Comparison of ENCODE assay signal across 23 mouse cellular contexts in the genomic region with DNA sequence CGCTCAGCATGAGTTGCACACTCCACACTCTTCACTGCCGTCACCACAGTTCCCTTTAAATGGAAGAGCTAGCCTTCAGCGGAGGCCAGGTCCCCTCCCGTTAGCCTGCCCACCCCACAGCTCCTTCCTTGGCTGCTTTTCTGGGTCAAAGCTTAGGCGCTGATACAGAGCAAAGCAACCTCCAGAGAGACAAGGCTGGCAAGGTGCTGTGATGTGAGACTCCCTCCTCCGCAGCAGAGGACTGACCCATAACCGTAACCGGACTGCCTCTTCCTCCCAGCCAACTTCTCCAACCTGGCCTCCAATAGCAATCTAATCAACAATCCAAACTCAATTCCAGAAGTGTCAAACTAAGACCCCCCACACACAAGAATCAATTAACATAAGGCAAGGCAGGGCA.
DNase-seq lines count a peak whose midpoint lies in the region; ATAC-seq lines count a peak whose summit lies in the region.
"Had no signal": no experiment of that assay in that cellular context is flagged by ENCODE, and none has a peak within 500 bp of the region (broad histone marks: within the 10 kb centered on the region; RNA-seq: fewer than 3 reads in every experiment).

No protein-coding gene starts in this region.

- H3K4me2 ChIP-seq in forebrain, embryonic 12.5 days = no peak overlapping the region
- H3K4me2 ChIP-seq in forebrain, embryonic 14.5 days (ENCODE audit: low read length) = no peak overlapping the region
- H3K4me2 ChIP-seq: embryonic facial prominence, embryonic 15.5 days; intestine, embryonic 15.5 days; limb, embryonic 15.5 days; midbrain, embryonic 11.5 days had no signal

- H3K4me1 ChIP-seq in forebrain, embryonic 12.5 days = peaks cover 30% of the 10 kb centered on the region
- H3K4me1 ChIP-seq in forebrain, embryonic 14.5 days (ENCODE audit: control insufficient read depth, insufficient read depth, low read length) = peaks cover 12% of the 10 kb centered on the region; the same call in 1 of the 2 replicates
- H3K4me1 ChIP-seq in embryonic facial prominence, embryonic 10.5 days = peaks cover 46% of the 10 kb centered on the region
- peaks cover 38% of the 10 kb centered on the region for H3K4me1 ChIP-seq in limb, embryonic 10.5 days
- H3K4me1 ChIP-seq: intestine, embryonic 15.5 days had no signal

- ATAC-seq in forebrain, embryonic 12.5 days (ENCODE audit: low FRiP score) = no peak
- ATAC-seq in forebrain, embryonic 14.5 days = no peak
- ATAC-seq: hindbrain, postnatal 0 days; midbrain, embryonic 16.5 days had no signal

- H3K9ac ChIP-seq in forebrain, embryonic 12.5 days = no peak overlapping the region
- H3K9ac ChIP-seq in forebrain, embryonic 14.5 days (ENCODE audit: low read length) = no peak overlapping the region
- H3K9ac ChIP-seq: embryonic facial prominence, embryonic 15.5 days; intestine, embryonic 15.5 days; limb, embryonic 15.5 days had no signal

- 0 out of 2 replicates have a peak overlapping the region, but pooled peaks have one; percentile 36 for H3K27ac ChIP-seq in forebrain, embryonic 12.5 days
- H3K27ac ChIP-seq in forebrain, embryonic 14.5 days (ENCODE audit: low read depth, low read length) = no peak overlapping the region
- peak overlapping the region; percentile 27 for H3K27ac ChIP-seq in embryonic facial prominence, embryonic 10.5 days (replicated peaks)
- H3K27ac ChIP-seq in limb, embryonic 10.5 days = peak overlapping the region; percentile 47; the same call in 1 of the 2 replicates
- H3K27ac ChIP-seq: embryonic facial prominence, embryonic 15.5 days; hindbrain, postnatal 0 days had no signal

- no peak for DNase-seq in forebrain, embryonic 14.5 days (ENCODE audit: low spot score)
- DNase-seq in kidney, adult 9 months = peak; percentile 30
- DNase-seq in kidney, postnatal 10 days = no peak
- no peak for DNase-seq in embryonic facial prominence, embryonic 10.5 days (ENCODE audit: low spot score)
- no peak for DNase-seq in limb, embryonic 10.5 days (ENCODE audit: low spot score)
- no peak for DNase-seq in T-cell, adult 2 months (ENCODE audit: low spot score)
- DNase-seq in layer of hippocampus, postnatal 10 days (ENCODE audit: low spot score in 2 of 2) = no peak
- DNase-seq: adrenal gland, postnatal 25 days; cerebellum, adult 11-12 months; gastrocnemius, postnatal 14 days; heart, postnatal 14 days; layer of hippocampus, adult 9-11 months; right cerebral cortex, adult 18-20 months; spleen, adult 18-20 months; thymus, postnatal 14 days had no signal

- H3K4me3 ChIP-seq in forebrain, embryonic 12.5 days (replicated peaks) = no peak overlapping the region
- no peak overlapping the region for H3K4me3 ChIP-seq in forebrain, embryonic 14.5 days (ENCODE audit: low read depth, low read length)
- H3K4me3 ChIP-seq in embryonic facial prominence, embryonic 10.5 days = no peak overlapping the region
- H3K4me3 ChIP-seq in limb, embryonic 10.5 days = no peak overlapping the region
- H3K4me3 ChIP-seq: embryonic facial prominence, embryonic 15.5 days; intestine, embryonic 15.5 days; limb, embryonic 15.5 days had no signal

- H3K27me3 ChIP-seq in forebrain, embryonic 12.5 days = 0 out of 2 replicates have a peak, but pooled peaks cover 3% of the 10 kb centered on the region
- no peaks in the 10 kb centered on the region; the same call in 1 of the 2 replicates for H3K27me3 ChIP-seq in forebrain, embryonic 14.5 days (replicated peaks; ENCODE audit: control insufficient read depth, insufficient read depth, low read length)
- H3K27me3 ChIP-seq in embryonic facial prominence, embryonic 10.5 days (replicated peaks; ENCODE audit: low read depth, poor library complexity, severe bottlenecking) = peaks cover 10% of the 10 kb centered on the region
- H3K27me3 ChIP-seq in limb, embryonic 10.5 days (ENCODE audit: low read depth, poor library complexity, severe bottlenecking) = 0 out of 2 replicates have a peak, but pooled peaks cover 3% of the 10 kb centered on the region
- H3K27me3 ChIP-seq: embryonic facial prominence, embryonic 15.5 days; intestine, embryonic 15.5 days; limb, embryonic 15.5 days; Patski had no signal

- no peaks in the 10 kb centered on the region for H3K36me3 ChIP-seq in forebrain, embryonic 12.5 days (replicated peaks)
- H3K36me3 ChIP-seq in forebrain, embryonic 14.5 days (ENCODE audit: control insufficient read depth, insufficient read depth, low read length) = no peaks in the 10 kb centered on the region
- no peaks in the 10 kb centered on the region for H3K36me3 ChIP-seq in embryonic facial prominence, embryonic 10.5 days (replicated peaks)
- H3K36me3 ChIP-seq in limb, embryonic 10.5 days = no peaks in the 10 kb centered on the region
- H3K36me3 ChIP-seq: embryonic facial prominence, embryonic 15.5 days; intestine, embryonic 15.5 days; limb, embryonic 15.5 days had no signal

- WGBS in forebrain, embryonic 12.5 days = 83% methylated on average over 8 of the region's 8 CpGs
- WGBS in forebrain, embryonic 14.5 days = 75% methylated on average over 8 of the region's 8 CpGs
- WGBS in embryonic facial prominence, embryonic 10.5 days = 82% methylated on average over 8 of the region's 8 CpGs
- 83% methylated on average over 8 of the region's 8 CpGs for WGBS in limb, embryonic 10.5 days

- no peaks in the 10 kb centered on the region for H3K9me3 ChIP-seq in forebrain, embryonic 12.5 days
- H3K9me3 ChIP-seq in forebrain, embryonic 14.5 days (replicated peaks; ENCODE audit: control insufficient read depth, low read length) = no peaks in the 10 kb centered on the region
- no peaks in the 10 kb centered on the region for H3K9me3 ChIP-seq in embryonic facial prominence, embryonic 10.5 days
- no peaks in the 10 kb centered on the region for H3K9me3 ChIP-seq in limb, embryonic 10.5 days (replicated peaks)
- H3K9me3 ChIP-seq: embryonic facial prominence, embryonic 15.5 days; intestine, embryonic 15.5 days; limb, embryonic 15.5 days had no signal
